Mouse (Mus musculus) heart, adult 2 months (tissue): ENCODE data around the gene Gm21969.

Experiments used
- CTCF ChIP-seq: fragments of 200-600 bp; IDR thresholded peaks from 2 replicates; pipeline ENCODE4 v1.8.1; 2022; ENCODE audit warnings: antibody characterized with exemption, mild to moderate bottlenecking, moderate library complexity
- EP300 ChIP-seq: fragments of 200-500 bp; IDR thresholded peaks from 2 replicates; pipeline ENCODE4 v1.6.1; 2011; ENCODE audit warnings: low read depth, low read length, control low read depth; ENCODE audit not compliant: insufficient read depth
- POLR2A ChIP-seq: fragments of 200-500 bp; IDR thresholded peaks from 2 replicates; pipeline ENCODE4 v1.6.1; 2011; ENCODE audit warnings: mild to moderate bottlenecking, low read depth, low read length, control low read depth; ENCODE audit not compliant: insufficient read depth

- no peak for TF ChIP-seq POLR2A
- no peak for TF ChIP-seq CTCF
- TF ChIP-seq EP300: no peak
These were observed 21.1 kb downstream of the Gm21969 start for GRCm38 (mm10) chr4:139624116-139624489.
